Mouse (Mus musculus): Measurements from ENCODE around the gene Gm21119. TPM values are rescaled to one million over a fixed set of nuclear protein-coding genes. Genes with fewer than 3 reads are reported as not detected.
"Not testable (repeated sequence)": the region's sequence is repeated elsewhere in the genome, so short reads cannot be mapped to it uniquely, and the experiment has no call there.

Gm21119 gene
- not detected in 2 replicates for polyA plus RNA-seq (2012; rRNA removed)
- polyA plus RNA-seq (2014; fragmentation: Nextera tagmentation; extraction: Ambion mirVana): not detected in 2 replicates

DNA sequence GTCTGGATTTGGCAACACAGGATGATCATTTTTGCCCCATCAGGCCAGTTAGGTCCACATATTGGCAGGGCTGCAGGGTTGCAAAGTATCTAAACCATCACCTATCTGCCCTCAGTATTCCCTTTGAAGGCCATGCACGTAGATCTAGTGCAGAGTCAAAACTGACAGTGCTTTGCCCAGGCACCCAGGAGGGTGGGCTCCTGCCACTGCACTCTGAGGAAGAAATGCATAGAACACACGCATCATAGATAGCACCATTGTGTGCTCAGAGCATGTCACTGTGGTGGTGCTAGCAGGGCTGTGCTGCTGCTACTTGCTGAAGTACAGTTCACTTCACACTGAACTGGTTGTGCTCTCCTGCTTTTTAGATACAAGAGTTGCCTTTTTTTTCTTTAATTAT, at the start of gene Gm21119:
Gene Gm21119 (plus strand): TSS at position 301 of the 400 bp plus-strand sequence.
- not testable (repeated sequence) for H3K27ac ChIP-seq; ATAC-seq (ENCODE audit: insufficient read depth); H3K4me3 ChIP-seq (ENCODE audit: insufficient read depth in 1 of 2, low read depth in 2 of 2, low read length in 2 of 2); H3K27me3 ChIP-seq (ENCODE audit: control insufficient read depth, insufficient read depth, low read length); H3K9me3 ChIP-seq (ENCODE audit: control insufficient read depth, low read length); H3K4me2 ChIP-seq (ENCODE audit: low read depth); DNase-seq (ENCODE audit: low read depth in 3 of 3, low spot score in 3 of 3); H3K4me1 ChIP-seq (replicated peaks; ENCODE audit: control insufficient read depth in 2 of 2, insufficient read depth in 2 of 2, low read length in 1 of 2); H3K9ac ChIP-seq (replicated peaks); H3K36me3 ChIP-seq (replicated peaks; ENCODE audit: control insufficient read depth, insufficient read depth, low read depth)
- WGBS (ENCODE audit: insufficient replicate concordance): no CpG with 5 or more reads among the region's 2 CpGs

DNA sequence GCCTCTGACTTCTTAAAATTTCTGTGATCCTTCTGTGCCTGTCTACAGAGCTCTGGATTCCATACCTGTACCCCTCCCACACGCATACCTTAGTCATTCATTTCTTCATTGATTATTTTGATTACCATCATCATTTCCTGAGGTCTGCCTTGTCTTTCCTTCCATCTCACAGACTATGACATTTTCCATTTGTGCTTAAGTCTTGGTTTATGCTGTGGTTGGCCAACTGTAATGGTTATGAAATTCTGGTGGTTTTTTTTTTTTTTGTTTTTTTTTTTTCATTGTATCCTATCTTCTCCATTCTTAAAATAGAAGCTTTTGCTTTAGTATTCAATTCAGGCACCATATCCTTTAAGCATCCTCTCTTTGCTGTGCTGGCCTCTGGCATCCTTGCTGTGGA, 48.0 kb upstream of the Gm21119 start:
- H3K27me3 ChIP-seq (ENCODE audit: control insufficient read depth, insufficient read depth, low read length); DNase-seq (ENCODE audit: low read depth in 3 of 3, low spot score in 3 of 3); H3K4me1 ChIP-seq (replicated peaks; ENCODE audit: control insufficient read depth in 2 of 2, insufficient read depth in 2 of 2, low read length in 1 of 2); ATAC-seq (ENCODE audit: insufficient read depth); H3K9ac ChIP-seq (replicated peaks); H3K4me2 ChIP-seq (ENCODE audit: low read depth); H3K27ac ChIP-seq; H3K4me3 ChIP-seq (ENCODE audit: insufficient read depth in 1 of 2, low read depth in 2 of 2, low read length in 2 of 2); H3K36me3 ChIP-seq (replicated peaks; ENCODE audit: control insufficient read depth, insufficient read depth, low read depth); H3K9me3 ChIP-seq (ENCODE audit: control insufficient read depth, low read length): not testable (repeated sequence)
- no CpG with 5 or more reads among the region's 1 CpGs for WGBS (ENCODE audit: insufficient replicate concordance)

DNA sequence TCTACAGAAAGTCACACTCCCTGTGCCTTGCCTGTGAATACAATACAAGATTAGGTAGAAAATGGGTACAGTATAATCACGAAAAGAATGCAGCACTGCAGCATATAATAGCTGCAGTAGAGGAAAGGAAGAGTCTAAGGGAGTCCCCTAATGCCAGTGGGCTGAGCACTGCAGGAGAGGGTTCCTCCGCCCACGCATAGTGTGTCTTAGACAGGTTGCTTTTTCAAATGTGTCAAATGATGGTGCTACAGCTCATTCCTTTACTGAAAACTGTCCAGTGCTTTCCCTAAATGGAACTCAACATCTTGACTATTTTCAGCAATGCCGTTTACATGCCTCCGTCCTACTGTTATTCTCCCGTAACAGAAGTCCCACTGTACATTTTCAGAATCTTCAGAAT, 33.6 kb upstream of the Gm21119 start:
- H3K4me1 ChIP-seq (replicated peaks; ENCODE audit: control insufficient read depth in 2 of 2, insufficient read depth in 2 of 2, low read length in 1 of 2); H3K4me3 ChIP-seq (ENCODE audit: insufficient read depth in 1 of 2, low read depth in 2 of 2, low read length in 2 of 2); H3K9me3 ChIP-seq (ENCODE audit: control insufficient read depth, low read length); ATAC-seq (ENCODE audit: insufficient read depth); H3K27ac ChIP-seq; H3K27me3 ChIP-seq (ENCODE audit: control insufficient read depth, insufficient read depth, low read length); DNase-seq (ENCODE audit: low read depth in 3 of 3, low spot score in 3 of 3); H3K36me3 ChIP-seq (replicated peaks; ENCODE audit: control insufficient read depth, insufficient read depth, low read depth); H3K4me2 ChIP-seq (ENCODE audit: low read depth); H3K9ac ChIP-seq (replicated peaks): not testable (repeated sequence)
- 75% methylated on average over 3 of the region's 6 CpGs for WGBS (ENCODE audit: insufficient replicate concordance)

GRCm38 (mm10) chr8:20582772-20583171, 31.9 kb upstream of the Gm21119 start:
- H3K9me3 ChIP-seq (ENCODE audit: control insufficient read depth, low read length); H3K27me3 ChIP-seq (ENCODE audit: control insufficient read depth, insufficient read depth, low read length); H3K4me1 ChIP-seq (replicated peaks; ENCODE audit: control insufficient read depth in 2 of 2, insufficient read depth in 2 of 2, low read length in 1 of 2); H3K4me2 ChIP-seq (ENCODE audit: low read depth); H3K9ac ChIP-seq (replicated peaks); H3K36me3 ChIP-seq (replicated peaks; ENCODE audit: control insufficient read depth, insufficient read depth, low read depth); ATAC-seq (ENCODE audit: insufficient read depth); DNase-seq (ENCODE audit: low read depth in 3 of 3, low spot score in 3 of 3); H3K4me3 ChIP-seq (ENCODE audit: insufficient read depth in 1 of 2, low read depth in 2 of 2, low read length in 2 of 2); H3K27ac ChIP-seq: not testable (repeated sequence)
- 74% methylated on average over 4 of the region's 6 CpGs for WGBS (ENCODE audit: insufficient replicate concordance)

GRCm38 (mm10) chr8:20588268-20589177, 26.2 kb upstream of the Gm21119 start:
- not testable (repeated sequence) for H3K4me3 ChIP-seq (ENCODE audit: insufficient read depth in 1 of 2, low read depth in 2 of 2, low read length in 2 of 2); H3K27ac ChIP-seq; H3K9me3 ChIP-seq (ENCODE audit: control insufficient read depth, low read length); H3K4me2 ChIP-seq (ENCODE audit: low read depth); H3K4me1 ChIP-seq (replicated peaks; ENCODE audit: control insufficient read depth in 2 of 2, insufficient read depth in 2 of 2, low read length in 1 of 2); H3K36me3 ChIP-seq (replicated peaks; ENCODE audit: control insufficient read depth, insufficient read depth, low read depth); H3K9ac ChIP-seq (replicated peaks); H3K27me3 ChIP-seq (ENCODE audit: control insufficient read depth, insufficient read depth, low read length)
- 25% methylated on average over 3 of the region's 12 CpGs for WGBS (ENCODE audit: insufficient replicate concordance)
- ATAC-seq (ENCODE audit: insufficient read depth) (peak; percentile 37; the same call in 1 of the 2 replicates), DNase-seq (ENCODE audit: low read depth in 3 of 3, low spot score in 3 of 3) (peak in 1 of 3 experiments; percentile 0)

- DNase-seq (ENCODE audit: low read depth in 3 of 3, low spot score in 3 of 3); H3K4me2 ChIP-seq (ENCODE audit: low read depth); H3K27me3 ChIP-seq (ENCODE audit: control insufficient read depth, insufficient read depth, low read length); H3K9ac ChIP-seq (replicated peaks); H3K4me3 ChIP-seq (ENCODE audit: insufficient read depth in 1 of 2, low read depth in 2 of 2, low read length in 2 of 2); H3K27ac ChIP-seq; H3K4me1 ChIP-seq (replicated peaks; ENCODE audit: control insufficient read depth in 2 of 2, insufficient read depth in 2 of 2, low read length in 1 of 2); H3K36me3 ChIP-seq (replicated peaks; ENCODE audit: control insufficient read depth, insufficient read depth, low read depth); H3K9me3 ChIP-seq (ENCODE audit: control insufficient read depth, low read length): not testable (repeated sequence)
- ATAC-seq (ENCODE audit: insufficient read depth): peak; percentile 83
- 75% methylated on average over 1 of the region's 4 CpGs for WGBS (ENCODE audit: insufficient replicate concordance)
These were observed 25.6 kb upstream of the Gm21119 start for GRCm38 (mm10) chr8:20589178-20589539.

DNA sequence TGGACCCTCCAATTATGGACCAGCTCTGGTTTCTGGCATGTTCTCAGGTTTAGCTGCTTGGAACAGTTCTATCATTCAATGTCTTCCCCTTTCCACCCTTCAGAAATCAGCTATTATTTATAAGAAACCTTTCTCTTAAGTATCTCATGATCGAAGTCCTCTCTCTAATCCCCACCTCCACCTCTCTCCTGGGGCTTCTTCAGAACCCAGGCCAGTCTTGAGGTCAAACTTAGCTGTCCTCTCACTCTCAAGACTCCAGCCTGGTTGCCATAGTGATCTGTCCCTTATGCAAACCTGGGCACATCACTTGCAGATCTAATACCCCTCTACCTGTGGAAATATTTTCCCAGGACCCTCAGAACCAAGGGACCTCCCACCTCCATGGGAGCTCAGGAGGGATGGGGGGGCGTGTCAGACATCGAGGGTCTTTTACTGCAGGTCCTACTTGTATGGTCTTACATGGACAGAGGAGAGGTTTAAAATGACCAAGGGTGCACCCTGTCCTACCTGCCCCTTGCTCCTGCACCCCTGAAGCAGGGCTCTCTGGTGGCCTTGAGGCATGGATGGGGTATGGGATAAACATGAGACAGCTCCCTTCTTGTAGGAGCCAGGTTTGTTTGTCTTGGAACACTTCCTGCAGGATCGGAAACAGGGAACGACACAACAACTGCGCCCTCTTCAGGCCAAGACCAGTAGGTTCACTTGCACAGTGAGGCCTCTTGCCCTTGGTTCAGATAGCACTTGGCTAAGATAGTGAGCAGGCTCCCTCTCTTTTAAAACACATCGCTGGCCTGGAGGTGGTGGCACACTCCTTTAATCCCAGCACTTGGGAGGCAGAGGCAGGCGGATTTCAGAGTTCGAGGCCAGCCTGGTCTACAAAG, 24.4 kb upstream of the Gm21119 start:
- not testable (repeated sequence) for H3K36me3 ChIP-seq (replicated peaks; ENCODE audit: control insufficient read depth, insufficient read depth, low read depth); H3K27ac ChIP-seq; H3K4me1 ChIP-seq (replicated peaks; ENCODE audit: control insufficient read depth in 2 of 2, insufficient read depth in 2 of 2, low read length in 1 of 2); H3K4me2 ChIP-seq (ENCODE audit: low read depth); H3K9ac ChIP-seq (replicated peaks); H3K4me3 ChIP-seq (ENCODE audit: insufficient read depth in 1 of 2, low read depth in 2 of 2, low read length in 2 of 2); ATAC-seq (ENCODE audit: insufficient read depth); H3K27me3 ChIP-seq (ENCODE audit: control insufficient read depth, insufficient read depth, low read length); H3K9me3 ChIP-seq (ENCODE audit: control insufficient read depth, low read length)
- DNase-seq (ENCODE audit: low read depth in 3 of 3, low spot score in 3 of 3): peak in 1 of 3 experiments; percentile 0
- 51% methylated on average over 3 of the region's 9 CpGs for WGBS (ENCODE audit: insufficient replicate concordance)

All from liver, embryonic 14.5 days (tissue).